Mouse (Mus musculus) embryonic stem cell, embryonic (primary cell): ENCODE measurements around the gene Sycp2l.

Experiments used
- CTCF ChIA-PET, 4 experiments: fragments of 300-600 bp in 2 of 4; fragments of 350-600 bp in 2 of 4; sonication (Branson Sonifier 250); formaldehyde crosslinking; loops; one replicate each; lab custom pipeline; 2022; ENCODE audit warnings: inconsistent platforms in 2 of 4; lab: Charles Lee
- POLR2A ChIA-PET, 4 experiments: fragments of 300-600 bp in 2 of 4; fragments of 350-600 bp in 2 of 4; sonication (Branson Sonifier 250); formaldehyde crosslinking; loops; one replicate each; lab custom pipeline; 2022; ENCODE audit warnings: antibody characterized with exemption in 4 of 4, inconsistent platforms in 1 of 4; lab: Charles Lee

Sycp2l gene

DNA sequence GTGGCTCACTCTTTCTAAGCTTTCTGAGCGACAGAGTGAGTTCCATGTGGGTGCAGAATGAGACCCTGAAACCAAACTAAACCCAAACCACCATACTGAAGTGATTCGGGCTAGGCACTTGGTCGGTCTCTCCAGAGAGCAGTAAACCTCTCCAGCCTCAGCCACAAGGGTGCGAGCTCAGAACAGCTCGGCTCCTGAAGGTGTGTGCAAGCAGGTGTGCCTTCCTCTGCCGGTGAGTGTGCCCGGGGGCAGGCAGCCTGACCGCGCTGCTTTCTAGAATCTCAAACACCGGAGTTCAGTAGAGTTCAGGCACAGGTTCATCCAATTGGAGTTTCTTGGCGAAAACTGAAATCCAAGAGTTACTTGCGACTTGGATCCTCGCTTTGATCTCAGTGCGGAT is at the start of gene Sycp2l:
Sycp2l (plus strand) TSS at position 368 of the 400 bp plus-strand sequence.
- POLR2A ChIA-PET: interaction anchor here in 3 of 4 experiments (0.5 to 1.4 kb wide), 9 partner anchors 8 to 136 kb away, joined by 3 to 6 read pairs (median 3); partner anchors contain the start of genes Mak (in 1 of the 3) and Smim13 (in 1 of the 3)
- CTCF ChIA-PET: interaction anchor here (0.6 to 2.0 kb wide), 10 partner anchors 21 to 332 kb away, joined by 3 to 13 read pairs (median 3); no protein-coding TSS in a partner anchor

DNA sequence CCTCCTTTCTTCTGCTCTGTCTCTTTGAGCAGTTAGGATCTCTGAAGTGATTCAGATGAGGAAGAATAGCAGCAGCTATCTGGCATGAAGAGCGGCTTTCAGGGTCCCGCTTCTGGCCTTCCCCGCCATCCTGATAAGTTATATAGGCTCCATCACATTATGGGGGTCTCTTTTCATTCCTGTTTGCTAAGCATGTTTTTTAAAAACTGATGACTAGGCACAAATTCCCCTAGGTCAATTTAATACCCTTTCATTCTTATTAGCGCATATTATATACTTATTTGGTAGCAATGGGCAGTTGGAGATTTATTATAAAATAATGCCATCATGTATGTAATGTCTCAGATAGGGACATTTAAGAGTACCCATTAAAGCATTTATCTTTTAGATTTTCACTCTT is 46.5 kb upstream of the Sycp2l start:
- CTCF ChIA-PET: interaction anchor here in 1 of 4 experiments (1.4 kb wide), 1 partner anchor 171 kb away, joined by 3 read pairs; no protein-coding TSS in a partner anchor
- POLR2A ChIA-PET: interaction anchor here in 1 of 4 experiments (1.2 to 1.7 kb wide), 2 partner anchors 48 to 120 kb away, joined by 3 to 4 read pairs; no protein-coding TSS in a partner anchor

DNA sequence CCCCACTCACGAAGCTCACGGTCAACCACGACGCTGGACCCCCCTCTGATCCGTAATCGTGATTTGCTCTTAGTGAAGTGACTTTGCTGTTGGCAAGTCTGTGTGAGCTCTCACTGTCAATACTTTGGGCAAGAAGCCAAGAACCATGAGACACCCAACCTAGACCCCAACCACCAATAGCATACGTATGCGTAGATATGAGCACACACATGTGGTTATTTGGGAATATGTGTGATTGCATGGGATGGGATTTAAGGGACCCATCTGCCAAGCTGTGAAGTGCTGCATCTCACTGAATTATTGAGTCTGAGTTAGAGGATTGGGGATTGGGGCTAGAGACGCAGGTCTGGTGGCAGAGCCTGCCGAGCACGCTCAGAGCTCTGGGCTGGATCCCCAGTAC is 42.5 kb upstream of the Sycp2l start:
- ChIA-PET POLR2A (interaction anchor here in 1 of 4 experiments (0.6 to 0.7 kb wide), 2 partner anchors 26 to 289 kb away, joined by 3 read pairs; no protein-coding TSS in a partner anchor), CTCF (no interaction called here)

DNA sequence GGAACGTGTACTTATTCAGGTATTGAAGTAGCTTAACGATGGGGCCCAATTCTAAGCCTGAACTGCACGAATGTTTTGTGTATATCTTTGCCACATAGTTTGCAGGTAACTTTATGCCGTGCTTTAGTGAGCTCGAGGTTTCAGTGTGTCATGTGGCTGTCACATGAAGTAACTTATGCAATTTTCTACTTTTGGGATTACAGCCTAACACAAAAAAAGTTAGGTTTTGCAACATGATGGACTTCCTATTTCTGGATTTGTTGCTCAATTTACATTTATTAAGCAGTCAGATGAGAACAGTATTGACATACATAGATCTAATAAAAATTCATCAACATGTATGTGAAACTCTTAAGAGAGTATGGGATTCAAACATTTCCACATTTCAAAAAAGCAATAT is 40.3 kb upstream of the Sycp2l start:
- ChIA-PET POLR2A (interaction anchor here in 2 of 4 experiments (1.0 kb wide), 2 partner anchors 11 to 230 kb away, joined by 3 read pairs; no protein-coding TSS in a partner anchor), CTCF (interaction anchor here in 1 of 4 experiments (0.6 kb wide), 1 partner anchor 10 kb away, joined by 3 read pairs; no protein-coding TSS in a partner anchor)

DNA sequence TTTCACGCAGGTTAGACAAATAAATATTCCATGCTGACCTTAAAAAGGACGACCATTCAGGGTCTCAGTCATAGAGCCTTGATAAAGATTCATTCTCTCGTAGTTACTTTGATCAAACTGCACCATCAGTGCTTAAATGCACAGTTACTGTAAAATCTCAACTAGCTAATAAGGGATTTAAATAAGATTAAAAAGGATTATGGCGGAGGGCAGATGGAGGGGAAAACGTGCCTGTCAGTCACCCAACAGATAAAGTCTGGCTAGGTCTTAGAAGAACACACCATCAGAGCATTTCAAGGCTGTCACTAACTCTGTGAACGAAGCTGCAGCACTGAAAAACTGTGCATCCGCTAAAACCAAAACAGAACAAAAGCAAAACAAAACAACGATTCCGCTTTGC is 36.2 kb upstream of the Sycp2l start:
- CTCF ChIA-PET: interaction anchor here in 1 of 4 experiments (1.9 to 2.0 kb wide), 2 partner anchors 68 to 143 kb away, joined by 6 to 10 read pairs; partner anchors contain the start of gene Elovl2
- POLR2A ChIA-PET: interaction anchor here in 2 of 4 experiments (0.8 to 2.8 kb wide), 5 partner anchors 36 to 191 kb away, joined by 3 to 12 read pairs (median 5); partner anchors contain the start of genes Pak1ip1 (in 1 of the 2), Smim13 (in 1 of the 2) and Sycp2l (in 1 of the 2)

DNA sequence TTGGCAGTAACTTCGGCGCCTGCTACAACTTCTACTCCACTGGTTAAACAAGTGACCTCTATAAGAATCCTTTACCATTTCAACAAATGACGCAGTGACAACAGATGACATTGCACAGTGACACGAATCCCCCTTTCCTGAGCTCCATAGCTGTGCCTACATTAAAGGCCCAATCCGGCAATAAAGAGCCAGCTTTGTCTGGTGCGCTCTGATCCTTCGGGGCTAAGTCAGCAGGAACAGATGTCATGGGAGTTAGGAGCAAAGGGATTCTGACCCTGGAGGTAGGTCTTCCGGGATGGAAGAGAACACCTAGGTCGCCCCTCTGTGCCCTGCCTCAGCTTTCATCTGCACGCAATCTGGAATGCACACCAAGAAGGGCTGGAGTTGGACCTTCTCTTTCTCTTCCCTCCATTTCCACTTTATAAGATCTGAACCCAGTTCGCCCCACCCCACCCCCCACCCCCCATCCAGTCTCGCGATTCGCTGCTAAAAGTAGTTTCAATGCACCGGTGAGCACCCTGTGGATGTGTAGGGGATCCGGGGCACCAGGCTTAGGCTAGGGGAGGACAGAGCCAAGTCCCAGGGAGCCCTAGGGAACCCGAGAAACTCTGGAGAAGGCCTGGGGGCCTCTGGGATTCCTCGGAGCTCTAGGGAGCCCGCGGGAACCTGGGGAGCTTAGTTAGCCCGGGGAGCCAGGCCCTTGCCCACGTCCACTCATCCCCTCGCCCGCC is 35.3 kb upstream of the Sycp2l start:
- ChIA-PET POLR2A (interaction anchor here in 3 of 4 experiments (0.6 to 2.8 kb wide), 22 partner anchors 9 to 322 kb away, joined by 3 to 15 read pairs (median 3); partner anchors contain the start of genes Sycp2l (in 2 of the 3), Pak1ip1 (in 1 of the 3) and Smim13 (in 1 of the 3)), CTCF (interaction anchor here (0.6 to 2.0 kb wide), 6 partner anchors 35 to 235 kb away, joined by 3 to 10 read pairs (median 5); partner anchors contain the start of gene Elovl2 (in 1 of the 4))

DNA sequence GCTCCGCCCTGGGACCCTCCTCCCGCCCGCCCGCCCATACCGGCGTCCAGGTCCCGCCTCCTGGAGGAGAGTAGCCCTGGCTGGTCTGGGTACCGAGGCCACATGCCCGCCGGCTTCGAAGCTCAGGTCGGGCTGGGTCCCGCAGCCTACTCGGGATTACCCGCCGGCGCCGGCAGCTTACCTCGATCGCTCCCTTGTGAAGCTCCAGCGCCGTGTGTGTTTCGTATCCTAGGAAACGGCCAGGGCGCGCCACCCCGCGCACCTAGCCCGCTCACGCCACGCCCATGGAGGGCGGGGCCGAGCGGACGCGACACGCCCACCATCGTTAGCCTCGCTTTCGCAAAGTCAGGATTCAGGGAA is 34.7 kb upstream of the Sycp2l start, which contains the start of gene Mak:
Mak (minus strand) TSS at position 286 of the 360 bp plus-strand sequence.
- ChIA-PET CTCF (interaction anchor here (0.7 to 2.0 kb wide), 5 partner anchors 67 to 236 kb away, joined by 3 to 10 read pairs (median 6); partner anchors contain the start of gene Elovl2 (in 1 of the 4)), POLR2A (interaction anchor here in 3 of 4 experiments (0.6 to 2.8 kb wide), 19 partner anchors 9 to 322 kb away, joined by 3 to 15 read pairs (median 3); partner anchors contain the start of genes Pak1ip1 (in 1 of the 3), Smim13 (in 1 of the 3) and Sycp2l (in 1 of the 3))

DNA sequence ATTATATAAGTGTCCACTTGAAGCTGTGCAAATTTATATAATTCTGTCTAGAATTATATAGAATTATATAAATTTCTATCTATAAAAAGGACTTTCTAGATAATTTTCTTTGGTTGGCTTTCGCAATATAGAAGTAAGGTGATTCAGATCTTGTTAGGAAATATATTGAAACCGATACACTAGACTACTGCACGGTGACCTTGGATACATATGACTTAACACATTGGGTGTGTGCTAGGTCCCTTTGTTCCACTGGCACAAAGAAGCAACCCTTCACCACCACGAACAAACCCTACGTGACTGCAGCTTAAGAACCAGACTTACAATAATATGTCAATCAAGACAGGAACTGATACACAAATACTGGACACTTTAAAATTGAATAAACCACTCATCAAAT is 34.2 kb upstream of the Sycp2l start:
- ChIA-PET POLR2A (interaction anchor here in 2 of 4 experiments (0.7 to 2.8 kb wide), 11 partner anchors 11 to 323 kb away, joined by 3 to 12 read pairs (median 3); partner anchors contain the start of genes Pak1ip1 (in 1 of the 2), Smim13 (in 1 of the 2) and Sycp2l (in 1 of the 2)), CTCF (interaction anchor here in 3 of 4 experiments (0.6 to 2.0 kb wide), 4 partner anchors 18 to 236 kb away, joined by 3 to 10 read pairs (median 6); partner anchors contain the start of gene Elovl2 (in 1 of the 3))

DNA sequence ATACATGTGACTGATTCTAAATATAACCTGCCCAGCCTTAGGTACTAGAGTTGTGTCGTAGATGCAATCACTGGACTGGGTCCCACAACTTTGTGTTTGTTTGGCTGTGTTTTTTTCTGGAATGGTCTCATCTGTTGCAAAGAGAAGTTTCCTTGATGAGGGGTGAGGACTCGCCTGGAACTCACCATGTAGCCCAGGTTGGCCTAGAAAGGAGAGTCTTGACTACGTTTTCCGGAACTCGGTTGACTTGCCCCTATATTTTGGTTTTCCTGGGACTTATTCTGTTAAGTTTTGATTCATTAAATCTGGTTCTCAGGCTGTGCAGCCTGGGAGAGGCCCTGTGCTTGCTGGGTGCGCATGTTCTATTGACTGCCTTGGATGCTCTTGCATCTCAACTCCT is 33.4 kb upstream of the Sycp2l start:
- POLR2A ChIA-PET: no interaction called here
- CTCF ChIA-PET: interaction anchor here in 1 of 4 experiments (1.5 kb wide), 1 partner anchor 169 kb away, joined by 4 read pairs; the partner anchor contains the start of gene Smim13

DNA sequence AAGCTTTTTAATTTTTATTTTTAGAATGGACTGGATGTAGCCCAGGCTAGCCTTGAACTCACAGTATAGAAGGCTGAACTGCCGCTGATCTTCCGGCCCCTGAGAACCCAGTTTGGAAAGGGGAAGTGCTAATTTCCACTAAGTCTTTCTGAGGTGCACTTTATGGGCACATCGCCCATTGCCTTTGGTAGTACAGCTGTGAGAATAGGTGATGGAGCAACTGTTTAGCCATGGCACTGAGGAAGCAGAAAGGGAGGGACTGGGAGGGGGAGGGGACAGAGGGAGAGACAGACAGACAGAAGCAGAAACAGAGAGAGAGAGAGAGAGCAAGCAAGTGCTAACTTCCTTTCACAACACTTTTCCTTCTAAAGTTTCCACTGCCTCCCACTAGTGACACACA is 29.6 kb upstream of the Sycp2l start:
- POLR2A ChIA-PET: interaction anchor here in 2 of 4 experiments (0.6 to 1.5 kb wide), 7 partner anchors 11 to 238 kb away, joined by 3 to 4 read pairs (median 3); partner anchors contain the start of gene Smim13 (in 1 of the 2)
- CTCF ChIA-PET: interaction anchor here (0.6 to 1.5 kb wide), 16 partner anchors 29 to 228 kb away, joined by 3 to 7 read pairs (median 4); partner anchors contain the start of genes Smim13 (in 1 of the 4) and Sycp2l (in 1 of the 4)

DNA sequence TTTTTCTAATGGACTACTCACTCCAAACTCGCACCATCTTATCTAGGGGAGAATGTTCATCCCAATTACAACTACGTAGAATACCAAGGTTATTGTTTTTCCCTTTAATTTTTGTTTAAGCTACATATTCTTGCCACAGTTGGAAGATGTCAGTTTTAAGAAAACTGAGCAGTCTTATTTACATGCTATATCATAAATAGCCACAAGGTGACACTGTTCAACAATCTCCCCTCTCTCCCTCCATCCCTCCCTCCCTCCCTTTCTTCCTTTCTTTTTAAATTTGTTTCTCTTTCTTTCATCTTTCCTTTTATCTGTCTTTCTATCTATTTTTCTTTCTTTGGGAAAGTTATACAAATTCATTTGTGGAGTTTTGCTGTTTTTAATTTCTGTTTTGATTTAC is 29.0 kb upstream of the Sycp2l start:
- POLR2A ChIA-PET: interaction anchor here in 2 of 4 experiments (0.6 to 1.5 kb wide), 8 partner anchors 12 to 238 kb away, joined by 3 to 4 read pairs (median 3); partner anchors contain the start of gene Smim13 (in 1 of the 2)
- CTCF ChIA-PET: interaction anchor here in 3 of 4 experiments (0.6 to 1.5 kb wide), 15 partner anchors 29 to 242 kb away, joined by 3 to 7 read pairs (median 3); partner anchors contain the start of genes Smim13 (in 1 of the 3) and Sycp2l (in 1 of the 3)

DNA sequence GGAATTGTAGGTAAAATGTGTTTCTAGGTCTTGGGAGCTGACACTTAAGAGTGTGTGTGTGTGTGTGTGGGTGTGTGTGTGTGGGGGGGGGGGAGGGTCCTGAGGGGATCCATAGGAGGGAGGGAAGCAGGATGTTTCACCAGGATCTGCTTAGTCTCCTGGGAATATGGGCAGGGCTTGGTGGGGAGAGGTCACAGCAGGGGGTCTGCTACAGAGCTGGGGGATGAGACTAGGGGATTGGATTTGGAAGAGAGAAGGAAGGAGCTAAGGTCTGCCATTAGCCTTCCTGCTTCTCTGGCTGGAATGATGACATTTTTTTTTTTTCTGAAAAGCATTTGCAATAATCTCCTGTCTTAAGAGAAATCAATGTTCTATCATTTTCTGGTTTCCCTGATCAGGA is 25.4 kb upstream of the Sycp2l start:
- POLR2A ChIA-PET: no interaction called here

DNA sequence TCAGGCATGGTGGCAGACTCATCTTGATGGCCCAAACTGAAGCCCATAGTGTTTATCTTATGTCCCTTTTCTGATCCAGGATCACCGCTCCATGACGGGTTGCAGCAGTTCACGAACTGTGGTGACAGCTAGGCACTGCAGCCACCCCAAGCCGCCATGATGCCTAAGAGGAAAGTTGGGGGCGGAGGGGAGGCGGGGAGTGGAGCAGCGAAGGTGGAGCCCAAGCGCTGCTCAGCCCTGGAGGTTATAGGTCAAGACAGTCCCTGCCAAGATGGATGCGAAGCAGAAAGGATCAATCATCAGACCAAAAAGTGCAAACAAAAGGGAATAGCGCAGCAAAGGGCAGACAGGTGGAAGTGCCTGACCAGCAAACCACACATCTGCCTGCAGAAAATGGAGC is 22.8 kb upstream of the Sycp2l start:
- ChIA-PET CTCF (no interaction called here), POLR2A (interaction anchor here in 1 of 4 experiments (0.6 kb wide), 1 partner anchor 30 kb away, joined by 3 read pairs; no protein-coding TSS in a partner anchor)

More for the DNA sequence above, 25.4 kb upstream of the Sycp2l start:
- CTCF ChIA-PET: no interaction called here

DNA sequence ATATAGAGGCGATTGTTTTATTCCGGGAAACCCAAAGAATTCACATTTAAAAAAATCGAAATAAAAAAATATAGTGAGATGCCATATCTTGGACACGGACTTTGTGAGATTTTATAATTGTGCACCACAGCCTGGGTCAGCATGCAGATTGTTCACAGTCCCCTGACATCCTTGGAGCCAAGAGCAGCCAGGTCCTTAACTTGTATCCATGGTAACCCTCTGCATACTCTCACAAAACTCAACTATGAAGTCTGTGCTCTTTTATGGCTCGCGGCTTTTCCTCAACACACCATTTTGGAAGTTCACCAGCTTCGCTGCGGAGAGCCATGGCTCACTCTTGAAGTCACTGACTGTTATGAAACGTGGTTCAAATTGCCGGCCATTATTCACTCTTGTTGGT is 19.9 kb upstream of the Sycp2l start:
- CTCF ChIA-PET: no interaction called here
- POLR2A ChIA-PET: no interaction called here

DNA sequence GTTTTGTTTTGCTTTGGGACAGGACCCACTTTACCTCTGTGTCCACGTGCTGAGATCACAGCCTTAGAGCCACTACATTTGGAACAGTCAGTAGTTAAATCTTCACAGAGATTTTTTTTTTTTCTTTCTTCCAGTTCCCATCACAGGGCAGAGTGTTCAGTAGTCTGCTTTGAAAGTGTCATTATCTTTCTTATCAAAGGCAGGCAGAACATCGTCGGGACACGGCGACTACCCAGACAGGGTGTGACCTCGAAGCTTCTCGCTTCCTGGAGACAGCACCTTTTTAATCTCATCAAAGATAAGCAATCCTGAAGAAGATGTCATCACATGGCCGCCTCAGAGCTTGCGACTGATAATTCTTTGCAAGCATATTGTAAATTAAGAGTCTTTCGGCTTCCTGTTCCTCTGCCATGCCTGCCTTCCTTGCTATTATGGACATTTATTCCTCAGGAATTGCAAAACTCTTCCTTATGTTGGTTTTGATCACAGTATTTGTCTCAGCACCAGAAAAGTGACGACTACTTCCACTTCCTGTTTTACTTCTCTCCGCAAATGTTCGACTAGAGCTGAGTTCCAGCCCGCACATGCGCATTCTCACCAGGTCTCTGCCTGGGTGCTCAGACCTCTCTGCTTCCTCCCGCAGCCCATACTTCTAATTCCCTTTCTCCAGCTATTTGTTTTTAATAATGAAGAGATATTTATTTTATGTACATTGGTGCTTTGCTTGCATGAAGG is 16.6 kb upstream of the Sycp2l start:
- CTCF ChIA-PET: interaction anchor here (0.5 to 1.3 kb wide), 6 partner anchors 17 to 346 kb away, joined by 3 to 32 read pairs (median 3); no protein-coding TSS in a partner anchor
- POLR2A ChIA-PET: interaction anchor here in 3 of 4 experiments (0.7 to 1.5 kb wide), 6 partner anchors 19 to 152 kb away, joined by 3 to 5 read pairs (median 4); partner anchors contain the start of genes Mak (in 1 of the 3) and Smim13 (in 1 of the 3)

DNA sequence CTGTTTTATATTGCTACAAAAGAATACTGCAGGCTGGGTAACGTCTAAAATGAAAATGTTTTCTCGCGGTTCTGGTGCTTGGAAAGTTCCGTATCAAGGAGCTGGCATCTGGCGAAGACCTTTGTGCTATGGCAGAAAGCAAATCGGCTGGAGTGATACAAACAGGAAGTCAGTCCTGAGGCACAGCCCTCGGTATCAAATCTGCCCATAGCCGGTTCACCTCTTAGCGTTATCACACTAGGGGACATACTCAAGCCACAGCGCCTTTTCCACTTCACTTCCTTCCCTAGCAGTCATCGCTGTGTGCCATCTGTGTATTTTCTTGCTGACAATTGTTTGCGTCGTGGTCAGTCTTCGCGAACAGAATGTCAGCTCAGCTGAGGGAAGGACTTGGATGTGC is 15.8 kb upstream of the Sycp2l start:
- POLR2A ChIA-PET: interaction anchor here in 2 of 4 experiments (0.8 to 1.5 kb wide), 4 partner anchors 16 to 202 kb away, joined by 3 to 5 read pairs (median 3); partner anchors contain the start of genes Smim13 (in 1 of the 2) and Sycp2l (in 1 of the 2)
- CTCF ChIA-PET: interaction anchor here in 1 of 4 experiments (0.6 kb wide), 1 partner anchor 380 kb away, joined by 6 read pairs; no protein-coding TSS in a partner anchor

DNA sequence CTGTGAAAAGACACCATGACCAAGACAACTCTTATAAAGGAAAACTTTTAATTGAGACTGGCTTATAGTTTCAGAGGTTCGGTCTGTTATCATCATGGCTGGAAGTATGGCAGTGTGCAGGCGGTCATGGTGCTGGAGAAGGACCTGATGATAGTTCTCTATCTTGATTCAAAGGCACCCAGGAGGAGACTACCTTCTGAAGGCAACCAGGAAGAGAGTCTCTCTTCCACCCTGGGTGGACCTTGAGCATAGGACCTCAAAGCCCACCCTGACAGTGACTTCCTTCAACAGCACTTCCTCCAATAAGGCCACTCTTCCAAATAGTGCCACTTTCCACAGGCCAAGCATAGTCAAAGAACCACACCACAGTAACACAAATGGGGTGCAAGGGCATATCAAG is 14.1 kb upstream of the Sycp2l start:
- ChIA-PET CTCF (no interaction called here), POLR2A (no interaction called here)
